Mouse (Mus musculus) layer of hippocampus, postnatal 25 days (tissue): ENCODE measurements around the gene Hoxd13. TPM values are rescaled to one million over a fixed set of nuclear protein-coding genes. Genes with fewer than 3 reads are reported as not detected.

Experiments
- microRNA-seq, 2 experiments: library from miRNA; unstranded; fragments of <30 nt; microRNA quantifications; one replicate each; pipeline ENCODE4 v1.2.0; 2021
- total RNA-seq, 2 experiments: library from RNA; stranded (reverse); gene quantifications; 2 replicates each; pipeline ENCODE4 v1.2.3; 2021

Hoxd13 gene
- total RNA-seq, 2 experiments from 2014 or later: not detected

Small RNA genes within 50 kb of the gene (microRNA-seq; reads per million reads assigned to microRNA genes)
- gene Gm44463: 0 reads per million in 2 experiments

Other genes starting within 250 kb of the Hoxd13 start
- gene Lnpk, start 88.9 kb upstream of the Hoxd13 start, total RNA-seq: 10 to 100 TPM; 52.6 to 53.5 TPM
- not detected for gene Evx2, start 8.8 kb upstream of the Hoxd13 start, total RNA-seq
- gene Hoxd12, start 6.7 kb downstream of the Hoxd13 start, total RNA-seq: not detected
- gene Hoxd11, start 11.2 kb downstream of the Hoxd13 start, total RNA-seq: not detected
- not detected for gene Hoxd10, start 23.6 kb downstream of the Hoxd13 start, total RNA-seq
- gene Hoxd9, start 29.4 kb downstream of the Hoxd13 start, total RNA-seq: not detected
- gene Hoxd8, start 36.3 kb downstream of the Hoxd13 start, total RNA-seq: not detected
- not detected for gene Hoxd3, start 43.6 kb downstream of the Hoxd13 start, total RNA-seq
- gene Hoxd4, start 43.6 kb downstream of the Hoxd13 start, total RNA-seq: not detected
- gene Gm28230, start 58.4 kb downstream of the Hoxd13 start, total RNA-seq: not detected
- under 1 TPM; 0.20 to 0.26 TPM for gene Hoxd1, start 94.7 kb downstream of the Hoxd13 start, total RNA-seq
- 10 to 100 TPM; 43.7 to 46.3 TPM for gene Mtx2, start 157.5 kb downstream of the Hoxd13 start, total RNA-seq